Mouse (Mus musculus): ENCODE results near the gene Mfsd4a.

The Mfsd4a gene

DNA sequence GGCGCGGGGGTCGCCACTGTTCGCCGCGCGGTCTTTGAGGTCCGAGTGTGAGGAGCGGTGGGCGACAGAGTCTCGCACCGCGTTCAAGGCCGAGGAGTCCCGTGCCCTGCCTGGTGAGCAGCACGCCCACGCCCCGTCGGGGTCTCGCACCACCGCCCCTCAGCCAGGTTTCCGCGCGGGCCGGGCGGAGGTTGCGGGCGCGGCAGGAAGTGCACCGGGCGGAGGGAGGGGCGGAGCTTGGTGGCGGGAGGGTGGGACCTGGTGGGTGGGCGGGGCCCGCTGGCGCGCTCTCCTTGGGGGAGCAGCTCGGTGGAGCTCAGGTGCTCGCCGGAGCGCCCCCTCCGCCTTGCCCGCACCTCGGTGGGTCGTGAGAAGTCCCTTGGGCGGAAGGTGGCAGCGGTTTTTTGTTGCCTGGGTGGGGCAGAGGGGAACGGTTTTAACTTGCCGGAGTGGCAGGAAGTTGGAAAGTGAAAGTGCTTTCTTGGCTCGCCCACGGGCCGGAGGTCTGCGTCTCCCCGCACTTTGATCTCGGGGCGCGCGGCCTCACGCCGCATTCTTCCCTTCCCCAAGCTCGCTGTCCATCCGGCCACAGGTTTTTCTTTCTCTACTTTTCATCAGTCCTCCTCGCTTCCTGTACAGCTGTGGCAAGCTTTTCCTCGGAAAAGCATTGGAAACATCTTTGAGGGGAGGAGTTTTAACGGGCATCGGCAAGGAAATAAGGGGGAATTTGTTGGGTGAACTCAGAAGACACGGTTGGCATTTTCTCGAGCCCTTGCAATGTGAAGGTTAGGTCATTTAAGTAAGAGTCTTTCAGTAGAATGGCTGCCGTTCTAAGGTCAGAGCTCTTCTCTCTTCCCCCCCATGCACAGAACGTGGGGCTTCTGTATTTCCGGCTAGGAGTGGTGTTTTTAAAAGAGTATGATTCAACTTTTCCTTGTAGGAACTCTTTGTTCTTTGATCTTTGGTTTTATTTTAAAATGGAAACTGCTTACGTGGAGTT, 59.7 kb downstream of the Mfsd4a start:
- peaks cover 57% of the 10 kb centered on the region for H3K4me1 ChIP-seq (replicated peaks; ENCODE audit: low read depth, low read length)
- no peaks in the 10 kb centered on the region for H3K27me3 ChIP-seq (ENCODE audit: insufficient read depth, low read length)
- TF ChIP-seq CTCF (conservative IDR thresholded peaks at IDR 0.05; ENCODE audit: low read length) = no peak
- TF ChIP-seq NANOG (IDR thresholded peaks at IDR 0.05; ENCODE audit: borderline replicate concordance, low read length) = no peak
- no peak for TF ChIP-seq POU5F1 (IDR thresholded peaks at IDR 0.05; ENCODE audit: borderline replicate concordance, low read length)
- H3K4me3 ChIP-seq (replicated peaks; ENCODE audit: low read length) = peak overlapping the region; percentile 88
- no peaks in the 10 kb centered on the region for H3K9me3 ChIP-seq (ENCODE audit: low read length)
- peaks cover 4% of the 10 kb centered on the region; the same call in 1 of the 2 replicates for H3K36me3 ChIP-seq (ENCODE audit: insufficient read depth, low read length)

DNA sequence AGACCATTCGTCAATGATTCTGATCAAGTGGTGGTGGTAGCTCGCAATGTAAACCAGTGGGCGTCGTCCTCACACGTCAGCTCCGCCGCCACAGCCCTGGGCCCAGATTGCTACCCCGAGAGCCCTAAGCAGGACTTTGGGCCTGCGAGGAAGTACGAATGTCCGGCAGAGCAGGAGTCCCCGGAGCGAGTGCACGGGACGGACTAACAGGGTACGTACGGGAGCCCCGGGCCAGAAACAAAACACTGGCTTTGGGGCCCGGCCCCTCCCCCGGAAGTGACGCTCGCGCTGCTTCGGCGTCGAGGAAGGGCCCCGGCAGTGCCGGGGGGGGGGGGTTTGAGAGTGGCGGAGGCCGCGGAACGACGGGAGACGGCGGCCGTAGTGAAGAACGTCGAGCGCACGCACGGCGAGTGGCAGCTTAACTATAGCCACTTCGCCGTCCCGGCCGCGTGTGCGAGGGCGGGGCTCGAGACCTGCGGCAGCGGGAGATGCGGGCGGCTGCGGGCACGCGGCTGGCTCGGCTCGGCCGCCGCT, 60.5 kb downstream of the Mfsd4a start, which contains the start of gene Elk4:
TSS of gene Elk4 (plus strand) at position 326 of the 534 bp plus-strand sequence.
- no peaks in the 10 kb centered on the region for H3K9me3 ChIP-seq (ENCODE audit: low read length)
- H3K4me1 ChIP-seq (replicated peaks; ENCODE audit: low read depth, low read length) = peaks cover 60% of the 10 kb centered on the region
- H3K4me3 ChIP-seq (replicated peaks; ENCODE audit: low read length) = peak within 1 kb of the TSS; percentile 88
- TF ChIP-seq NANOG (IDR thresholded peaks at IDR 0.05; ENCODE audit: borderline replicate concordance, low read length) (no peak), CTCF (conservative IDR thresholded peaks at IDR 0.05; ENCODE audit: low read length) (no peak), POU5F1 (IDR thresholded peaks at IDR 0.05; ENCODE audit: borderline replicate concordance, low read length) (no peak)
- no peaks in the 10 kb centered on the region for H3K27me3 ChIP-seq (ENCODE audit: insufficient read depth, low read length)
- no peaks in the 10 kb centered on the region for H3K36me3 ChIP-seq (ENCODE audit: insufficient read depth, low read length)

DNA sequence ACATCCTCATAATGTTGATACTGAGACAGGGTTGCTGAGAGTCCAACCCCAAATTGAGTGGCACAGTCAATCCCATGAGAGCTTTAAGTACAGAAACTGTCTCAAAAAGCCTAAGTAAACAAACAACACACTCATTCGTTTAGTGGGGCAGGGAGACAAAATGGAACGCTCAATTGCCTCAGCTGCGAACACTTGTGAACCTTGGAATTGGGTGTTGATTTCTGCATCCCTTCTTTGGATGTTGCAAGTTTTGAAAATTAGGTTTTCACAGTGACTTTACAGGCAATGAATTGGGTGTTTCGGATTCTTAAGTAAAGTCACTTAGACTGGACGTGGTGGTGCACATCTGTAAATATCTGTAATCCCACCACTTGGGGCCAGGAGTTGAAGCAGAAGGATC, 61.1 kb downstream of the Mfsd4a start:
- H3K4me1 ChIP-seq (replicated peaks; ENCODE audit: low read depth, low read length) = peaks cover 64% of the 10 kb centered on the region

GRCm38 (mm10) chr1:132006046-132006445, 61.8 kb downstream of the Mfsd4a start:
- no peaks in the 10 kb centered on the region for H3K27me3 ChIP-seq (ENCODE audit: insufficient read depth, low read length)
- TF ChIP-seq CTCF (conservative IDR thresholded peaks at IDR 0.05; ENCODE audit: low read length) (no peak), NANOG (IDR thresholded peaks at IDR 0.05; ENCODE audit: borderline replicate concordance, low read length) (no peak), POU5F1 (IDR thresholded peaks at IDR 0.05; ENCODE audit: borderline replicate concordance, low read length) (no peak)
- peaks cover 60% of the 10 kb centered on the region for H3K4me1 ChIP-seq (replicated peaks; ENCODE audit: low read depth, low read length)
- H3K4me3 ChIP-seq (replicated peaks; ENCODE audit: low read length) = no peak overlapping the region
- no peaks in the 10 kb centered on the region for H3K9me3 ChIP-seq (ENCODE audit: low read length)
- no peaks in the 10 kb centered on the region for H3K36me3 ChIP-seq (ENCODE audit: insufficient read depth, low read length)

More for the DNA sequence above, 61.1 kb downstream of the Mfsd4a start:
- Histone ChIP-seq H3K36me3 (ENCODE audit: insufficient read depth, low read length) (no peaks in the 10 kb centered on the region), H3K27me3 (ENCODE audit: insufficient read depth, low read length) (no peaks in the 10 kb centered on the region), H3K4me3 (replicated peaks; ENCODE audit: low read length) (peak overlapping the region; percentile 88), H3K9me3 (ENCODE audit: low read length) (no peaks in the 10 kb centered on the region)
- TF ChIP-seq CTCF (conservative IDR thresholded peaks at IDR 0.05; ENCODE audit: low read length) (no peak), NANOG (IDR thresholded peaks at IDR 0.05; ENCODE audit: borderline replicate concordance, low read length) (no peak)

DNA sequence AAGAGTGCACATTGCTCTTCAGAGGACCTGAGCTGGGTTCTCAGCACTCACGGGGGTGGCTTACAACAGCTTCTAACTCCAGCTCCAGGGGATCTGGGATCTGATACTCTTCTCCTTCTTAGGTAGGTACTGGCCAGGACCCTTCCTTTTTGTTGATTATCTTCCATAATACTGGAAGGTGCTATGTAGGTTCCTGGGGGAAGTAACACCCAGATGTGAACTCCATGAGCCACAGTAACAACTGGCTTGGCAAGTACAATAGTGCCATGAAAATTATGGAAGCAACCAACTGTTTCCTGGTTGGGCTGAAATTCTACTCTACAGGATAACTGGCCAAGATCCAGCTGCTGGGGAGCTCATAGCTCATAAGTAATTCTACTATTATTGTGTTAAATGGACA, 62.4 kb downstream of the Mfsd4a start:
- no peak overlapping the region for H3K4me3 ChIP-seq (replicated peaks; ENCODE audit: low read length)
- H3K4me1 ChIP-seq (replicated peaks; ENCODE audit: low read depth, low read length) = peaks cover 54% of the 10 kb centered on the region
- no peaks in the 10 kb centered on the region for H3K27me3 ChIP-seq (ENCODE audit: insufficient read depth, low read length)
- H3K9me3 ChIP-seq (ENCODE audit: low read length) = no peaks in the 10 kb centered on the region
- H3K36me3 ChIP-seq (ENCODE audit: insufficient read depth, low read length) = no peaks in the 10 kb centered on the region
- no peak for TF ChIP-seq NANOG (IDR thresholded peaks at IDR 0.05; ENCODE audit: borderline replicate concordance, low read length)
- TF ChIP-seq POU5F1 (IDR thresholded peaks at IDR 0.05; ENCODE audit: borderline replicate concordance, low read length) = no peak
- TF ChIP-seq CTCF (conservative IDR thresholded peaks at IDR 0.05; ENCODE audit: low read length) = no peak

DNA sequence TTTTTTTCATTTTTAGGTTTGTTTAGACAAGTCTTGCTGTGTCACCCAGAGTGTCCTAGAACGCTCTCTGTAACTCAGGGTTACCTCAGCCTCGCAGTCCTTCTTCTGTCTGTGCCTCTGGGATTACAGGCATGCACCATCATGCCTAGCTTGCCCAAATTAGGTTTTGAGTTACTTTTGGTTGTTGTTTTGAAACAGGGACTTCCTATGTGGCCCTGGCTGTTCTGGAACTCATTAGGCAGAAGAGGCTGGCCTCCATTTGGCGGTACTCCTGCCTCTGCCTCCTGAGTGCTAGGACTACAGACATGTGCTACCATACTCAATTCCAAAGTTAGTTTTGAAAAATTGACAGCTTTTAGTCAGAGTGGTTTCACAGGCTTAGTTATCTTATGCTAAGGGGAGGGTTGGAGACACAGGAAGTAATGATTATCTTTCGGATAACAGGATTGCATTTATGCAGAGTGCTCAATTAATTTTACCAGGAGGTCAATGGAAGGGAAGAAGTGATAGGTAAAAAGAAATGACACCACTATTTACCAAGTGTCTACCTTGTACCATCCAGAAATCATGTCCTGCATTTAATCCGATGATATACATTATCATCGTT, 63.2 kb downstream of the Mfsd4a start:
- peaks cover 48% of the 10 kb centered on the region for H3K4me1 ChIP-seq (replicated peaks; ENCODE audit: low read depth, low read length)
- no peaks in the 10 kb centered on the region for H3K9me3 ChIP-seq (ENCODE audit: low read length)
- no peaks in the 10 kb centered on the region for H3K27me3 ChIP-seq (ENCODE audit: insufficient read depth, low read length)
- no peak for TF ChIP-seq POU5F1 (IDR thresholded peaks at IDR 0.05; ENCODE audit: borderline replicate concordance, low read length)
- no peak for TF ChIP-seq CTCF (conservative IDR thresholded peaks at IDR 0.05; ENCODE audit: low read length)
- TF ChIP-seq NANOG (IDR thresholded peaks at IDR 0.05; ENCODE audit: borderline replicate concordance, low read length) = no peak
- no peak overlapping the region for H3K4me3 ChIP-seq (replicated peaks; ENCODE audit: low read length)
- no peaks in the 10 kb centered on the region for H3K36me3 ChIP-seq (ENCODE audit: insufficient read depth, low read length)

DNA sequence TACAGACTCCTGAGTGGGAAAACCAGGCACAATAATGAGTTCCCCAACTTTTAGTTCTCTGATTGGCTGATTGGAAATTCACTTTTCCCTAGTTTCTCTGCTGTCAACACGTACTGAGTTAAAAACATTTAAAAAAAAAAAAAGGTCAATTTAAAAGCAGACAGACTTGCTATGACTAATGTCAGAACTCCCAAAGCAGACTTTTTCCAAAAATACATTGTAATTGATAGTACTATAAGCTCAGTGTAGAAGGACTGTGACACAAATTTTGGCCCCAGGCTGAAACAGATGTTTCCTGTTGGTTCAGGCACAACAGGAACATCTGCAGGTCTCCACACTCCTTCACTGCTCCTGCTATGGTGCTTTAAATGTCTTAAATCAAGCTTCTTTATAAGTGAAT, 64.0 kb downstream of the Mfsd4a start:
- Histone ChIP-seq H3K9me3 (ENCODE audit: low read length) (peaks cover 6% of the 10 kb centered on the region), H3K4me3 (replicated peaks; ENCODE audit: low read length) (no peak overlapping the region), H3K36me3 (ENCODE audit: insufficient read depth, low read length) (no peaks in the 10 kb centered on the region), H3K27me3 (ENCODE audit: insufficient read depth, low read length) (no peaks in the 10 kb centered on the region), H3K4me1 (replicated peaks; ENCODE audit: low read depth, low read length) (peaks cover 39% of the 10 kb centered on the region)
- TF ChIP-seq NANOG (IDR thresholded peaks at IDR 0.05; ENCODE audit: borderline replicate concordance, low read length) = no peak
- no peak for TF ChIP-seq CTCF (conservative IDR thresholded peaks at IDR 0.05; ENCODE audit: low read length)
- no peak for TF ChIP-seq POU5F1 (IDR thresholded peaks at IDR 0.05; ENCODE audit: borderline replicate concordance, low read length)

DNA sequence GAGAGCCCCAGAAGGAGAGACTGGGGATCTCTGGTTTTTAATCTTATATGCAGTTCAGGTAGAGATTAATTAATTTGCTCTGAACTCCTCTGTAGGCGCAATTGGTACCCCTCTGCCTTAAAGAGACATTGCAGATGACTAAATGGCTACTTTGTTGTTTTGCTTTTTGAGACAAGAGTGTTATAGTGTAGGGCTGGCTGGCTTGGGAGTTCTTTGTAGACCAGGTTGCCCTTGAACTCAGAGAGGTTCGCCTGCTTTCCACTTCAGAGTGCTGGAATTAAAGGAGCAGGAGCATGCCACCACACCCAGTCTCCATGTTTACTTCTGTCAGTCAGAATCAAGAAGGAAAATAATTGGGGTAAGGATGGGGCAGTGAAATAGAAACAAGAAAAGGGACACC, 64.8 kb downstream of the Mfsd4a start:
- Histone ChIP-seq H3K9me3 (ENCODE audit: low read length) (peaks cover 8% of the 10 kb centered on the region), H3K27me3 (ENCODE audit: insufficient read depth, low read length) (no peaks in the 10 kb centered on the region), H3K4me1 (replicated peaks; ENCODE audit: low read depth, low read length) (peaks cover 33% of the 10 kb centered on the region), H3K4me3 (replicated peaks; ENCODE audit: low read length) (no peak overlapping the region), H3K36me3 (ENCODE audit: insufficient read depth, low read length) (no peaks in the 10 kb centered on the region)
- no peak for TF ChIP-seq CTCF (conservative IDR thresholded peaks at IDR 0.05; ENCODE audit: low read length)
- no peak for TF ChIP-seq POU5F1 (IDR thresholded peaks at IDR 0.05; ENCODE audit: borderline replicate concordance, low read length)

All from E14TG2a.4 (cell line).